Mouse (Mus musculus) intestine, postnatal 0 days (tissue): ENCODE measurements at regions not wholly inside any gene's neighbourhood (a gene's known extent, or its start where the extent isn't known, plus 50 kb on each side); places are given as distances from the start of the nearest gene placed in this dataset.
A peak's percentile ranks its signal among the peaks of the same experiment; 100 is the strongest.

Experiments used
- ATAC-seq: fragments of 200-750 bp; cut with Nextera tagmentation; 2 replicates; pipeline ENCODE4 v1.8.0; 2017; ENCODE audit warnings: mild to moderate bottlenecking, moderate TSS enrichment, moderate library complexity
- H3K27ac ChIP-seq: fragments of 300-500 bp; sonication (generic); 2 replicates; pipeline ENCODE4 v1.5.1; 2014; ENCODE audit warnings: mild to moderate bottlenecking, low read depth, low read length, moderate library complexity
- H3K27me3 ChIP-seq: fragments of 300-500 bp; sonication (generic); replicated peaks from 2 replicates; pipeline ENCODE4 v1.6.1; 2014; ENCODE audit warnings: low read length, mixed read lengths; ENCODE audit not compliant: control insufficient read depth, insufficient read depth
- H3K36me3 ChIP-seq: fragments of 300-500 bp; sonication (generic); 2 replicates; pipeline ENCODE4 v1.6.1; 2014; ENCODE audit warnings: mild to moderate bottlenecking, moderate library complexity; ENCODE audit not compliant: control insufficient read depth, insufficient read depth
- H3K4me1 ChIP-seq: fragments of 300-500 bp; sonication (generic); replicated peaks from 2 replicates; pipeline ENCODE4 v1.6.1; 2014; ENCODE audit warnings: antibody characterized with exemption, low read length, mixed read lengths; ENCODE audit not compliant: control insufficient read depth, insufficient read depth
- H3K4me2 ChIP-seq: fragments of 300-500 bp; sonication (generic); replicated peaks from 2 replicates; pipeline ENCODE4 v1.6.1; 2014; ENCODE audit warnings: low read depth, mild to moderate bottlenecking, moderate library complexity
- H3K4me3 ChIP-seq: fragments of 300-500 bp; sonication (generic); 2 replicates; pipeline ENCODE4 v1.5.1; 2014; ENCODE audit warnings: low read depth, low read length
- H3K9ac ChIP-seq: fragments of 300-500 bp; sonication (generic); 2 replicates; pipeline ENCODE4 v1.6.1; 2014; ENCODE audit warnings: mild to moderate bottlenecking, low read depth, low read length
- H3K9me3 ChIP-seq: fragments of 300-500 bp; sonication (generic); 2 replicates; pipeline ENCODE4 v1.6.1; 2016; ENCODE audit warnings: mixed run types; ENCODE audit not compliant: control insufficient read depth
- CTCF ChIP-seq: sonication (generic); IDR thresholded peaks from 2 replicates; pipeline ENCODE4 v1.5.1; 2016; ENCODE audit warnings: low read depth, mild to moderate bottlenecking, control low read depth, antibody characterized with exemption, moderate library complexity
- WGBS: fragments of 180-500 bp; shearing (Covaris S2); extraction: QIAGEN DNeasy Blood & Tissue Kit; methylation state at CpG from one replicate; pipeline ENCODE4 v1.1.7; 2014; 5-methylcytosine and 5-hydroxymethylcytosine counted together

GRCm38 (mm10) chr12:77179138-77179537, 58.8 kb upstream of the Fut8 start:
- H3K4me1 ChIP-seq: 0 out of 2 replicates have a peak, but pooled peaks cover 5% of the 10 kb centered on the region
- H3K9ac ChIP-seq: no peak overlapping the region
- no peak for ATAC-seq
- peaks cover 12% of the 10 kb centered on the region for H3K27me3 ChIP-seq
- no peak overlapping the region for H3K4me2 ChIP-seq
- no peaks in the 10 kb centered on the region for H3K9me3 ChIP-seq
- no peak for TF ChIP-seq CTCF
- no peak overlapping the region for H3K4me3 ChIP-seq
- H3K27ac ChIP-seq: no peak overlapping the region
- WGBS: 88% methylated on average over 7 of the region's 7 CpGs
- no peaks in the 10 kb centered on the region for H3K36me3 ChIP-seq

GRCm38 (mm10) chr12:77177811-77178578, 59.9 kb upstream of the Fut8 start:
- Histone ChIP-seq H3K4me2 (no peak overlapping the region), H3K27ac (peak overlapping the region; percentile 54), H3K9me3 (no peaks in the 10 kb centered on the region), H3K36me3 (no peaks in the 10 kb centered on the region), H3K4me3 (no peak overlapping the region), H3K27me3 (peaks cover 7% of the 10 kb centered on the region; the same call in 1 of the 2 replicates), H3K4me1 (0 out of 2 replicates have a peak, but pooled peaks cover 5% of the 10 kb centered on the region), H3K9ac (no peak overlapping the region)
- 14% methylated on average over 15 of the region's 15 CpGs for WGBS
- ATAC-seq: peak; percentile 68
- no peak for TF ChIP-seq CTCF

DNA sequence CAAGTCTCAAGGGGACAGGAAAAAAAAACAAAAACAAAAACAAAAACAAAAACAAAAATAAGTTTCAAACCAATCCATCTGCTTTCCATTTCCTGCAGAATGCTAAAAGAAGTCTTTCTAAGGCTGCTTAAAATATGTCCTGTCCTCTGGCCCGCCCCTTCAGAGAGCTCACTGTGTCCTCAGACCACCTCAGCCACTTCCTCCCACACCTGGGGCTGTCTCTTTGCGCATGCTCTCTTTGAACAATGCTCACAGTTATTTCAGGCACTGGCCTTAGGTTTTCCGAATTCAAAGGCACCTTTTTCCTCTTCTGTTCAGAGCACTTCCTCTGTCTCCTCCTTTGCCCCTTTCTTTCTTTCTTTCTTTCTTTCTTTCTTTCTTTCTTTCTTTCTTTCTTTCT, 60.6 kb upstream of the Fut8 start:
- Histone ChIP-seq H3K27ac (no peak overlapping the region), H3K9me3 (no peaks in the 10 kb centered on the region), H3K36me3 (no peaks in the 10 kb centered on the region), H3K4me3 (no peak overlapping the region), H3K27me3 (0 out of 2 replicates have a peak, but pooled peaks cover 4% of the 10 kb centered on the region), H3K9ac (no peak overlapping the region), H3K4me1 (0 out of 2 replicates have a peak, but pooled peaks cover 5% of the 10 kb centered on the region), H3K4me2 (no peak overlapping the region)
- no peak for TF ChIP-seq CTCF
- no peak for ATAC-seq
- WGBS: 60% methylated on average over 3 of the region's 3 CpGs

DNA sequence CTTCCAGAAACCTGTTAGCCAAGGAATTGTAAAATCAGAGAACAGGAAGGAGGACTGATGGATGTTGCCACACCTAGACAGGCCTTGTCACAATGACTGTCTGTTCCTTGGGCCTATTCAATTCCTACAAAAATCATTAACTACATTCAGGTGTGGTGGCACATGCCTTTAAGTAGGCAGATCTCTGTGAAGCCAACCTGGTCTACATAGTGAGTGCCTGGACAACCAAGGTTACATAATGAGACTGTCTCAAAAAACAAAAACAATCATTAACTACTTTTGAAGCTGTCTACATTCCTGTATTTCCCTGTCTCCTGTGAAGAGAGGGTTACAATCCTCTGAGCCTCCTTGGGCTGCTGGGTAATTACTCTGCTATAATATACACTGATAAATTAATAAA, 63.9 kb upstream of the Fut8 start:
- H3K36me3 ChIP-seq: no peaks in the 10 kb centered on the region
- no peak overlapping the region for H3K27ac ChIP-seq
- H3K9ac ChIP-seq: no peak overlapping the region
- H3K4me1 ChIP-seq: 0 out of 2 replicates have a peak, but pooled peaks cover 5% of the 10 kb centered on the region
- peak; percentile 72 for ATAC-seq
- H3K4me3 ChIP-seq: no peak overlapping the region
- H3K4me2 ChIP-seq: no peak overlapping the region
- no peaks in the 10 kb centered on the region for H3K9me3 ChIP-seq
- 0 out of 2 replicates have a peak, but pooled peaks cover under 1% of the 10 kb centered on the region for H3K27me3 ChIP-seq
- no peak for TF ChIP-seq CTCF

DNA sequence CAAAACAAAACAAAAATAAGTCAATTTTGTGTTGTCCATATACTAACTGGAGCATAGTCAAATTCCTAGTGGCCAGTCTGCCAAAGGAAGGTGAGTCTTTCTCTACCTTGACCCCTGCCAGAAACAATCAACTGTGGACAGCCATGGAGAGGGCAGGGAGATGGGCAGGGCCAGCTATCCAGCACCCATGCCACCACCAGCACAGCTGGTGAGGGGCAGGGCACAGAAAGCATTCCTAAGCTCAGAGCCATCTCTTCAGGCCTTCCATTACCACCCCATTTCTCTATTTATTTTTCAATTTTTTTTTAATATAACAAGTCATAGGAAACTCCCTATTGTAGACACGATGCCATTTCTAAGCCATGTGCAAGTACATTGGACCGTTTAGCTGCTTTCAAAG, 65.4 kb upstream of the Fut8 start:
- H3K27me3 ChIP-seq: no peaks in the 10 kb centered on the region
- WGBS: 90% methylated on average over 2 of the region's 2 CpGs
- no peaks in the 10 kb centered on the region for H3K36me3 ChIP-seq
- no peak overlapping the region for H3K9ac ChIP-seq
- no peak overlapping the region for H3K27ac ChIP-seq
- H3K4me2 ChIP-seq: no peak overlapping the region
- no peak overlapping the region for H3K4me3 ChIP-seq
- no peak for ATAC-seq
- H3K4me1 ChIP-seq: no peaks in the 10 kb centered on the region
- H3K9me3 ChIP-seq: no peaks in the 10 kb centered on the region
- TF ChIP-seq CTCF: no peak

GRCm38 (mm10) chr12:77170257-77170656, 67.7 kb upstream of the Fut8 start:
- Histone ChIP-seq H3K36me3 (no peaks in the 10 kb centered on the region), H3K27me3 (no peaks in the 10 kb centered on the region), H3K4me3 (no peak overlapping the region), H3K4me2 (no peak overlapping the region), H3K4me1 (no peaks in the 10 kb centered on the region), H3K9ac (no peak overlapping the region), H3K9me3 (no peaks in the 10 kb centered on the region), H3K27ac (no peak overlapping the region)
- no peak for ATAC-seq
- WGBS: 71% methylated on average over 5 of the region's 5 CpGs
- TF ChIP-seq CTCF: no peak
